Mouse (Mus musculus) kidney, postnatal 0 days (tissue): ENCODE measurements around the gene Kif13a. TPM values are rescaled to one million over a fixed set of nuclear protein-coding genes. Genes with fewer than 3 reads are reported as not detected.
A peak's percentile ranks its signal among the peaks of the same experiment; 100 is the strongest.

ENCODE experiments used
- ATAC-seq: fragments of 200-750 bp; cut with Nextera tagmentation; replicated peaks from 2 replicates; pipeline ENCODE4 v1.8.0; 2017; ENCODE audit warnings: low read depth, moderate number of reproducible peaks, moderate TSS enrichment, moderate library complexity; ENCODE audit not compliant: low FRiP score
- DNase-seq: peaks from one replicate; pipeline ENCODE4 v3.0.0-alpha.2; 2016; ENCODE audit warnings: low spot score
- H3K27ac ChIP-seq: fragments of 300-500 bp; sonication (generic); 2 replicates; pipeline ENCODE4 v1.5.1; 2014; ENCODE audit warnings: mild to moderate bottlenecking
- H3K27me3 ChIP-seq: fragments of 300-500 bp; sonication (generic); 2 replicates; pipeline ENCODE4 v1.6.1; 2014; ENCODE audit warnings: low read length, mixed read lengths; ENCODE audit not compliant: insufficient read depth
- H3K36me3 ChIP-seq: fragments of 300-500 bp; sonication (generic); 2 replicates; pipeline ENCODE4 v1.6.1; 2014; ENCODE audit warnings: low read length, mixed read lengths; ENCODE audit not compliant: insufficient read depth
- H3K4me1 ChIP-seq: fragments of 300-500 bp; sonication (generic); replicated peaks from 2 replicates; pipeline ENCODE4 v1.6.1; 2014; ENCODE audit warnings: antibody characterized with exemption, low read length, mixed read lengths; ENCODE audit not compliant: insufficient read depth
- H3K4me2 ChIP-seq: fragments of 300-500 bp; sonication (generic); 2 replicates; pipeline ENCODE4 v1.6.1; 2014; ENCODE audit warnings: mild to moderate bottlenecking, low read length, moderate library complexity, mixed read lengths
- H3K4me3 ChIP-seq: fragments of 300-500 bp; sonication (generic); replicated peaks from 2 replicates; pipeline ENCODE4 v1.5.1; 2014; ENCODE audit warnings: low read depth, low read length
- H3K9ac ChIP-seq: fragments of 300-500 bp; sonication (generic); 2 replicates; pipeline ENCODE4 v1.6.1; 2014; ENCODE audit warnings: low read depth, low read length
- H3K9me3 ChIP-seq: fragments of 300-500 bp; sonication (generic); replicated peaks from 2 replicates; pipeline ENCODE4 v1.6.1; 2016; ENCODE audit warnings: low read length, inconsistent platforms, mixed read lengths
- CTCF ChIP-seq: IDR thresholded peaks from 2 replicates; pipeline ENCODE4 v1.5.1; 2016; ENCODE audit warnings: antibody characterized with exemption, low read depth, mild to moderate bottlenecking, moderate library complexity
- WGBS: fragments of 180-500 bp; shearing (Covaris S2); extraction: QIAGEN DNeasy Blood & Tissue Kit; methylation state at CpG from one replicate; pipeline ENCODE4 v1.1.7; 2014; 5-methylcytosine and 5-hydroxymethylcytosine counted together
- polyA plus RNA-seq: library from polyadenylated mRNA; unstranded; fragments of >200 nt; fragmentation: Nextera tagmentation; extraction: Ambion mirVana; gene quantifications from 2 replicates; pipeline ENCODE4 v1.2.1, GENCODE M21; 2015

Gene Kif13a
- polyA plus RNA-seq, 1 experiment from 2014 or later, result 13.1 TPM

DNA sequence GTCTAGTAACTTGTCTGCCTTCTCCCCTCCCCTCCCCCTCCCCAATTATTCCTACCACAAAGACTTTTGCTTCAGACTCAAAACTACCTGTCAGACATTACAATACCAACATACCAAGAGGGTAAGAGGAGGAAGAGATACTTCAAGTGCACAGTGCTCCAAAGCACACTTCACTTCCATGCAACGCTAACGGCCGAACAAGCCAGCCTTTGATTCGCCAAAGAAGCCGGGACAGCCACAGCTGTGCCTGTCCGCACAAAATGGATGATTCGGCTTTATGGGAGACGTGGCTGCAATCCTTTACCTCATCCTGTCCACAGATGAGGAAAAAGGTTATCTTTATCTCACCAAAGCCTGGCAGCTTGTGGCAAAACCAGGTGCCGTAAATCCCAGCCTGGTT, 84.2 kb downstream of the Kif13a start:
- 85% methylated on average over 9 of the region's 9 CpGs for WGBS
- no peak for ATAC-seq
- H3K4me1 ChIP-seq, result no peaks in the 10 kb centered on the region

DNA sequence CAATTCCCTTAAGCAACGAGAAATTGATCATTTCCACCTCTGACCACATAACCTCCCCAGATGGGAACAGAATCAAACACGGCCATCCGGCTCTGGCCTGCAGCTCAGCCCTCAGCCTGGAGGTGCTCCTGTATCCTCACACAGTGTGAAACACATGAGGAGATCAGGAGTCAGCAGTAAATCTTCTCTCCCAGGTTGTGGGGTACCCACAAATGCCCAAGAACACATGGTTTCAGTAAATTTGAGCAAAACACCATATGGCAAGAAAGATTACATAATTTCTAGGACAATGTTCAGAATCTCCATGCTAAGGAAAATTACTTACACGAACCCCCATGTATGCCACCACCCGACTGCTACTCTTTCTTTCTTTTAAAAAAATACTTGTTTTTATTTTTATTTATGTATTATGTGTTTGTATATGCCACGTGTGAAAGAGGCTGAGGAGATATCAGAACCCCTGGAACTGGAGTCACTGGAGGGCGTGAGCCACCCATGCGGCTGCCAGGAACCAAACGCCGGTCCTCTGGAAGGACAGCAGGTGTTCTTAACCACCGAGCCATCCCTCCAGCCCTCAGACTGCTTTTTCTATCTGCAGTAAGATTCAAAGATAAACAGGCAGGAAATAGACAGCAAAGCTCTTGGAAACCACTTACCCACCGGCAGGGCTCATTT, 85.0 kb downstream of the Kif13a start:
- H3K27ac ChIP-seq, result no peak overlapping the region
- DNase-seq (no peak), ATAC-seq (no peak)
- no peaks in the 10 kb centered on the region for H3K9me3 ChIP-seq
- H3K9ac ChIP-seq, result no peak overlapping the region
- no peak overlapping the region for H3K4me2 ChIP-seq
- no peak for TF ChIP-seq CTCF
- no peaks in the 10 kb centered on the region for H3K36me3 ChIP-seq
- H3K4me1 ChIP-seq, result no peaks in the 10 kb centered on the region
- 81% methylated on average over 12 of the region's 12 CpGs for WGBS
- H3K4me3 ChIP-seq, result no peak overlapping the region
- H3K27me3 ChIP-seq, result no peaks in the 10 kb centered on the region

More for the DNA sequence above, 84.2 kb downstream of the Kif13a start:
- Histone ChIP-seq H3K4me3 (no peak overlapping the region), H3K4me2 (no peak overlapping the region), H3K27me3 (no peaks in the 10 kb centered on the region), H3K9ac (no peak overlapping the region), H3K9me3 (no peaks in the 10 kb centered on the region), H3K36me3 (no peaks in the 10 kb centered on the region), H3K27ac (no peak overlapping the region)
- no peak for DNase-seq
- no peak for TF ChIP-seq CTCF

DNA sequence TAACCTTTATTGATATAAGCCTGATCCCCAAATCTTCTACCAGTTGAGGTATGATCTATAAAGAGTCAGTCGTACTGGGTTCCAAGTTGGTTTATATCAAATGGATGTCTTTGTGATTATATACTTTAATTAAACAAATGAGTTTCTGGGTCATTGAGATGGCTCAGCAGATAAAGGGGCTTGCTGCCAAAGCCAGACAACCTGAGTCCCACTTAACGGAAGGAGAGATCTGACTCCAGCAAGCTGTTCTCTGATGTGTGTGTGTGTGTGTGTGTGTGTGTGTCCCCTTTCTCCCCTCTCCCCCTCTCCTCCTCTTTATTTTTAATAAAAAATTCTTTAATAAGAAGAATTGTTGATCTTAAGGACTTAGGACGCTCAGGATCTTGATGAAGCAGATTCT, 86.0 kb downstream of the Kif13a start:
- no peaks in the 10 kb centered on the region for H3K9me3 ChIP-seq
- H3K4me2 ChIP-seq, result no peak overlapping the region
- ATAC-seq (no peak), DNase-seq (no peak)
- H3K4me3 ChIP-seq, result no peak overlapping the region
- no peak for TF ChIP-seq CTCF
- H3K27me3 ChIP-seq, result no peaks in the 10 kb centered on the region
- no peaks in the 10 kb centered on the region for H3K36me3 ChIP-seq
- no peak overlapping the region for H3K9ac ChIP-seq
- 66% methylated on average over 3 of the region's 3 CpGs for WGBS
- no peak overlapping the region for H3K27ac ChIP-seq
- H3K4me1 ChIP-seq, result no peaks in the 10 kb centered on the region

DNA sequence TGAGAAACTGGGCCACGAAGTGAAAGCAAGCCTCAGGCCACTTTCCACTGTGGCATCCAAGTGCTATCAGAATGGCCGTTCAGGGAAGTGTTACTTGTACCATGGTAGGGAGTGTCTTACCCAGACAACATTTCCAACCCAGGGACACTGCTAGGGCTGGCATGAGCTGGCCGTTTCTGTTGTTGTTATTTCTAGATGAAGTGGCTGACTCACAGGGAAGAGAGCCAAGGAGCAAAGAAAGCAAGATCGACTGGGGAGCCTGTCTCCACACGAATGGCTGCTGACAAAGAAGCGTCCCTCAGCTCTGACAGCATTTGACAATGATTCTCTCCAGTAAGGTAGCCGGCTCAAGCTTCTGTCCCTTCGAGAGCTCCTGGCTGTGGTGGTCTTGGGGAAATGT, 87.5 kb downstream of the Kif13a start:
- WGBS, result 70% methylated on average over 8 of the region's 8 CpGs
- Histone ChIP-seq H3K9me3 (no peaks in the 10 kb centered on the region), H3K27me3 (no peaks in the 10 kb centered on the region), H3K4me2 (no peak overlapping the region), H3K4me3 (no peak overlapping the region), H3K27ac (no peak overlapping the region), H3K36me3 (no peaks in the 10 kb centered on the region), H3K4me1 (no peaks in the 10 kb centered on the region), H3K9ac (no peak overlapping the region)
- no peak for TF ChIP-seq CTCF
- DNase-seq, result no peak
- no peak for ATAC-seq

DNA sequence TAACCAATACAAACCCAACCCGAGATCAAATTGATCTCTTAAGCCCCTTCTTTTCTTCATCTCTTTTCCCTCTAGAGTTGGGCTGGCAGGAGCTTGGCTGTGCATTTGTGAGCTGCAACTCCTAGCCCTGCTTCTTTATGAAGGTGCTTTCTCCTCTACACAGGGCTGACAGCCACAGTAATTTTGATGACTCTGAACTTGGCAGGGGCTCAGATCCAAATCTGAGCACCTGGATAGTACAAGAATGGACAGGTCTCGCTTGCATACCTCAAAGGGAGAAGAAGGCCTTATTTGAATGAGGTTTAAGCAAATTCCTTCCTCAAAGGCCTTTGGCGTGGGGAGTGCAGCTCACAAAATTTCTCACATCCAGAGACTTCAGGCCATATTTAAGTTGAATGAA, 88.0 kb downstream of the Kif13a start:
- no peak overlapping the region for H3K27ac ChIP-seq
- WGBS, result 91% methylated on average over 3 of the region's 3 CpGs

DNA sequence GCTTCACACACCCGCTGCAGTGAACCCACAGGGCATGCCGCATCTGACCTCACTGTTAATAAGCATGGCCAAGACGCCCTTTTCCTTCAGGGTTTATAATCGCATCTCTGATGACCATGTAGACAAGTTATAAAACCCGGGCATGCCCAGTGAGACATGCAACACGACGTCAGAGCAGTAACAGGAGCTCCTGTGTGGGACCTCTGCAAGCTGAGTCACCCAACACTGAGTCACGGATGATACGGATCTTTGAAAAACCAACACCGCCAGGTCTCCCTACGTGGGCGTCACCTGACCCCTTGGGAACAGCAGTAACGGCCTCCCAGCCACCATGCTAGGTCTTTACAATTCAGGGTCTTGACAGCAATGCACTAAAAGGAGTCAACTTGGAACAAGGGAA, 89.0 kb downstream of the Kif13a start:
- ATAC-seq, result no peak
- Histone ChIP-seq H3K9ac (no peak overlapping the region), H3K4me1 (no peaks in the 10 kb centered on the region), H3K36me3 (no peaks in the 10 kb centered on the region), H3K27me3 (no peaks in the 10 kb centered on the region), H3K4me2 (no peak overlapping the region), H3K27ac (no peak overlapping the region), H3K4me3 (no peak overlapping the region), H3K9me3 (no peaks in the 10 kb centered on the region)
- no peak for TF ChIP-seq CTCF
- DNase-seq, result peak; percentile 13
- WGBS, result 69% methylated on average over 13 of the region's 13 CpGs

More for the DNA sequence above, 88.0 kb downstream of the Kif13a start:
- TF ChIP-seq CTCF, result no peak
- DNase-seq (no peak), ATAC-seq (no peak)
- Histone ChIP-seq H3K27me3 (no peaks in the 10 kb centered on the region), H3K36me3 (no peaks in the 10 kb centered on the region), H3K9me3 (no peaks in the 10 kb centered on the region), H3K9ac (no peak overlapping the region), H3K4me2 (no peak overlapping the region), H3K4me3 (no peak overlapping the region), H3K4me1 (no peaks in the 10 kb centered on the region)

DNA sequence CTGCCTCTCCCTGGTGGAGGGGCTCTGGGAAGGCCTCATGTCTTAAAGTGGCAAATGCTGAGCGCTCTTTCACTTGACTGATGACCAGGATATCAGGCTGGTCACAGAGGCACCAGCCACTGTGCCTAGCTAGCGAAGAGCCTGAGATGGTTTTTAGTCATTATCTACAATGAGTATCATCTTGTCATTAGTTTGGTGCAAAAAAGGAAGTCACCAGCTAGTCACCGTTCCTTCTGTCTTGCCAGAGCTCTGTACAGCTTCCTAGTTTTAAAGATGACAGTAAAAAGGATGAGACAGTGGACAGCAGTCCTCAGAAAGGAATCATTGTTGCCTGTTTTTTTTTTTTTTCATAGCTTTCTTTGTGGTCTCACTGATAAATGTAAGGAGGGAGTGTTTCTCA, 90.4 kb downstream of the Kif13a start:
- Histone ChIP-seq H3K4me1 (no peaks in the 10 kb centered on the region), H3K27me3 (no peaks in the 10 kb centered on the region), H3K4me2 (no peak overlapping the region), H3K9me3 (no peaks in the 10 kb centered on the region), H3K36me3 (no peaks in the 10 kb centered on the region), H3K4me3 (no peak overlapping the region), H3K27ac (no peak overlapping the region), H3K9ac (no peak overlapping the region)
- TF ChIP-seq CTCF, result no peak
- 87% methylated on average over 3 of the region's 3 CpGs for WGBS
- DNase-seq (no peak), ATAC-seq (no peak)
